Mouse (Mus musculus) granulocyte monocyte progenitor cell, adult 5-6 weeks (primary cell): ENCODE measurements around the gene Stat5b. TPM values are rescaled to one million over a fixed set of nuclear protein-coding genes. Genes with fewer than 3 reads are reported as not detected.
A peak's percentile ranks its signal among the peaks of the same experiment; 100 is the strongest.

ENCODE experiments used
- ATAC-seq: replicated peaks from 2 replicates; pipeline ENCODE4 v1.8.0; 2016; ENCODE audit warnings: mild to moderate bottlenecking, moderate TSS enrichment, inconsistent platforms; ENCODE audit not compliant: poor library complexity, severe bottlenecking
- total RNA-seq, 2 experiments: library from RNA; stranded (forward) in 1 of 2; stranded (reverse) in 1 of 2; fragments of 200-712, 200-1000 nt in 1 of 2; fragments of >200 nt in 1 of 2; fragmentation: Nextera tagmentation in 1 of 2; gene quantifications; 2 replicates each; pipeline ENCODE4 v1.2.3; 2014 to 2017

Stat5b gene
- total RNA-seq (2014; fragmentation: Nextera tagmentation) (35.5 and 40.5 TPM in 2 replicates), total RNA-seq (2017) (36.8 and 37.1 TPM in 2 replicates)

GRCm38 (mm10) chr11:100850038-100850777, at the start of gene Stat5b:
TSS of gene Stat5b (minus strand) at chr11:100850724.
- ATAC-seq: peak; percentile 69

DNA sequence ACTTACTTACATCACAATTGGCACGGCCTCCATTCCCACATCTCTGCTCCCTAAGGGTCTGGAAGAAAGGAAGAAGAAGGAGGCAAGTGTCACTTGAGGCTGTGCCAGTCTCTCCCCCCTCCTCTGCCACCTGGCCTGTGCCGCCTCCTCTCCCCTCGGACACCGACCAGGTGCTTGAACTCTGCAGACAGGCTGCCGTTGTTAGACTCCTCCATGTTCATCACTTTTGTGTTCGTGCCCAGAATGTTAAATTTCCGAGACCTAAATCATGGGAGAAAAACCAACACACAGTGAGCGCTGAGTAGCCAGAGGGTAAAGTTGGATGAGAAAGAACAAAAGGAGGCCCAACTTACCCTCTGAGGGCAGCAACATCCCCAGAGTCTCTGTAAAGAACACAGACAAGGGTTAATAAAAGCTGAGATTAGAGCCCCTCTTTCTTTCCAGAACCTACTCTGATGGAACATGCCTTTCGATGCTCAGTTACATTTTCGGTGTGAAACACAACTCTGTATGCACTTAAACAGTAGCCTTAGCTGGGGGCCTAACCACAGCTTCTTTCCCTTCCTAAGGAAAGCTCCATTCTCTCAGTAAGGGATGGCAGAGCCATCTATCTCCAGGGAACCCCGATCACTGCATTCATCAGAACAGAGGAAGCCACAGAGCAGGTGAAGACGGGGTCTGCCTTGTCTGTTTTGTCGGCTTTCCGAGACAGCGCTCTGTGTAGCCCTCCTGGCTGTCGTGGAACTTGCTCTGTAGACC, 48.1 kb upstream of the Stat5b start:
- no peak for ATAC-seq

DNA sequence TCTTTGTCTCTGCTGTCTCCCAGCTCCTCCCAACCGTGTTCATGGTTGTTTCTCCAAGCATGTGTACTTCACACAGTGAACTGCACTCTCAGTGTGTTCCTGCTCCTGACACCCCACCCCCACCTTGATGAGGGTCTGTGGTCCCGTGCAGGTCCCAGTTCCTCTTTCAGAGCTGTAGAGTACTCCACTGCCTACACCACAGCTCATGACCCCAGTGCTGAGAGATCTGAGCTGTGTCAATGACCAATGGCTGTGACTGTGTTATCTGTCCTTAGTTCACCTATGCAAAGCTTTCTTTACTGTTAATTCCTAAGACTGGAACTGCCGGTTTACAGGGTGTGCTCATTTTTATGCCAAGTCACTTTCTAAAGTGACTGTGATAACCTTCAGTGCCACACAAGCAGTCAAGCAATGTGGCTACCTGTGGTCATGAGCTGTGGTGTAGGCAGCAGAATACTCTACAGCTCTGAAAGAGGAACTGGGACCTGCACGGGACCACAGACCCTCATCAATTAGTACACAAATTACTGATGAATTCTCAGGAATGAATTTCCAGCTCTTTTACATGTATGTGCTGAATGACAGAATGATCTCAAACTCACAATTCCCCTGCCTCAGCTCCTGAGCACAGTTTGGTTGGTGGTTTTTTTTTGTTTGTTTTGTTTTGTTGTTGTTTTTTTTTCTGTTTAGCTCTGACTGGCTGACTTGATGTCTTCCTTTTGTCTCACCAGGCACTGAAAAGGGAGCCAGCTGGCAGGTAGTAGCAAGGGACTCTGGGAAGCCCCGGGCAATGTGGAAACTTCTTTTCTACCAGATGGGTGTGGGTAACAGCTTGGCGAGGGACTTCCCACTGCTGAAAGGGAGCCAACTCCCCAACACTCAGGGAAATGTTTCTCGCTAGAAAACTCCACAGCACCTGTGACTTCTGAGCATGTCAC, 47.0 kb upstream of the Stat5b start:
- 0 out of 2 replicates have a peak, but pooled peaks have one; percentile 24 for ATAC-seq

GRCm38 (mm10) chr11:100896078-100896477, 45.6 kb upstream of the Stat5b start:
- no peak for ATAC-seq

- ATAC-seq: no peak
These were observed 43.8 kb upstream of the Stat5b start for GRCm38 (mm10) chr11:100894146-100894918.

DNA sequence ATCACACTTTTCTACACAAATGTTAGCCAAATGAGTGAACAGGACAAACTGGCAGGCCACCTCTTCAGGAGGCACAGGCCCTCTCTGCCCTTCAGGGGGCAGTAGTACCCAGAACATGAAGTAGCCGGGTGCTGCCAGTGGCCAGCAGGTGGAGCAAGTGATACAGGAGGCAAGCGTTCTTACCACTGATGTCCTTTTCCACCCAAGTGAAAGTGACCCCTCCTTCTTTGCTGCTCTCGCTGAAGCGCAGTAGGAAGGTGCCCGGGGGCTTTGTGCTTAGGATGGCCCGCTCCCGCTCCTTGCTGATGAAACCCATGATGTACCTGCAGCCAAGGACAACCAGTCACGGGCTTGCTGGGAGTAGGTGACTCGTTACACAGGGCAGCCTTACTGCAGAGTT, 43.0 kb upstream of the Stat5b start:
- ATAC-seq: peak; percentile 89

DNA sequence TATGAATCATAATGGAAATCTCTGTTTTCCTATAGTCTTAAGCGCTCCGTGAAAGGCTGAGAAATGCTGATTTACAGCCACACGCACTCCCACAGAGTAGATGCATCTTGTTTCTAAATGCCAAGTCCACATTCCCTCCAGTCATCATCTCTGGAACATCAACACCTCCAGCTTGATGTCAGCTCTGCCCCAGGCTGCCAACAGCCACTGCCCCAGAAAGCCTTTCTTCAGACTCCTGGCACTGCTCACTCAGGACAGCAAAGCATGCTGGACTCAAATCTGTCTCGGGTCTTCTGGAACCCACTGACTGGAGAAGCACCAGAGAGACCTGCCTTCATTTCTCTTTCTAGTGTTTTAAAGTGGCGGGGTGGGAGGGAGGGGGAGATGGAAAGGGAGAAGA, 41.9 kb upstream of the Stat5b start:
- ATAC-seq: no peak

- peak; percentile 24 for ATAC-seq
These were observed 41.0 kb upstream of the Stat5b start for GRCm38 (mm10) chr11:100891256-100892123.

GRCm38 (mm10) chr11:100890481-100890880, 40.0 kb upstream of the Stat5b start:
- ATAC-seq: no peak

GRCm38 (mm10) chr11:100888348-100888820, 37.9 kb upstream of the Stat5b start:
- peak; percentile 23; the same call in 1 of the 2 replicates for ATAC-seq

DNA sequence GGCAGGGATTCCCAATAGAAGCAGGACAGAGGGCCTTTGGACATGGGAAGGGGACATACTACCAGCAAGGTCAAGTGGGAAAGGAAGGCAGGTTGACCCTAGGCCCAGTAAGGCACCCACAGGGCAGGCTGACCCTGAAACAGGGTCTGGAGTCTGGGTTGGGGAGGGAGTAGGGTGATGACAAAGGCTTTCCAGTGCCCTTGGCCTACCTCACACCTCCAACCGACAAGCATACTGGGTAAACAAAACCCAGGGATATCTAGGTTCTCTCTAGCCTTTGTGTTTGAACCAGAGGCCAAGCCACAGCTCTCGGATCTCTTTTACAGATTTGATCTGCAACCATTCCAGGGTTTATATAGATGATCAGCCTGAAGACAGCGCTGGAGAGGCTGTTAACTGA, 37.2 kb upstream of the Stat5b start:
- no peak for ATAC-seq

GRCm38 (mm10) chr11:100887236-100887635, 36.7 kb upstream of the Stat5b start:
- ATAC-seq: no peak

- no peak for ATAC-seq
These were observed 35.7 kb upstream of the Stat5b start for GRCm38 (mm10) chr11:100886188-100886740.

- ATAC-seq: no peak
These were observed 34.9 kb upstream of the Stat5b start for GRCm38 (mm10) chr11:100885472-100885871.

GRCm38 (mm10) chr11:100883640-100884039, 33.1 kb upstream of the Stat5b start:
- ATAC-seq: no peak

DNA sequence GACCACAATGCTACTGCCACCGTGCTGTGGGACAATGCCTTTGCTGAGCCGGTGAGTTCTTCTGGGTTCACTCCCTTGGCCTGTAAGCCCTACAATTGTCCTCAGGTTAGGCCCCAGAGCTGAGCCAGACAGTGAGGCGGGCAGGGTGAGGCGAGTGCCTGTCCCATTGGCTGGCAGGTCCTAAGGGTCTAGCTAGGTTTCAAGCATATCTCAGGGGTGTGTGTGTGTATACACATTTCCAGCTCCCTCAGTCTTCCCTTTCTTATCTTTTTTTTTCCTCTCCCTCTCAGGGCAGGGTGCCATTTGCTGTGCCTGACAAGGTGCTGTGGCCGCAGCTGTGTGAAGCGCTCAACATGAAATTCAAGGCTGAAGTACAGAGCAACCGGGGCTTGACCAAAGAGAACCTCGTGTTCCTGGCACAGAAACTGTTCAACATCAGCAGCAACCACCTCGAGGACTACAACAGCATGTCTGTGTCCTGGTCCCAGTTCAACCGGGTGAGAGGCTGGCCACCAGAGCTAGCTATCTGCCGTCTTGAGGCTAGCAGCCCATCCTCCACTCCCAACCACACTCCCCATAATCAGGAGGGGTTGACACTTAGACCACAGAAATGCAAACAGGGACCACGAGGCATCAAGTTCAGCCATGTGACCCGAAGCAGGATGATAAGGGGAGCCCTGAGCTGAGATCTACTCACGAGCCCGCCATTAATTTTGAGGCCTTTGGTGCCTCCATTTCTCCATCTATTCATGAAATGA, 29.0 kb upstream of the Stat5b start:
- ATAC-seq: no peak

GRCm38 (mm10) chr11:100875761-100876160, 25.2 kb upstream of the Stat5b start:
- ATAC-seq: no peak

DNA sequence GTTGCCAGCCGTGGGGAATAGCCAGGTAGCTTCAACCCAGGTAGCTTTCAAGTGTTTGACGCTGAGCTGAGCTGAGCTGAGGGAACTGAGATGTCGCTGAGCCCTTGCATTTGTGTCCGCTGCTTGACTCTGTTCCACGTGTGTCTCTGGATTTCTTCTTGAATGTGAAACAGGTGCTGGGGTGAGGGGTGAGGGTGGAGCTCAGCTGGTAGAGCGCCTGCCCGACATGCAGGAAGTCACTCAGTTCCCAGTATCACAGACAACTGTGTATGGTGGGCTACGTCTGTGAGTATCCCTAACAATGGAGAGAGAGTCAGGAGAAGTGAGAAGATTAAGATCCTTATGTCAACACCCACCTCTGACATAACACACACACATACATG, 20.4 kb upstream of the Stat5b start:
- ATAC-seq: no peak
